Mouse (Mus musculus): ENCODE measurements around the gene Chkb.

DNA sequence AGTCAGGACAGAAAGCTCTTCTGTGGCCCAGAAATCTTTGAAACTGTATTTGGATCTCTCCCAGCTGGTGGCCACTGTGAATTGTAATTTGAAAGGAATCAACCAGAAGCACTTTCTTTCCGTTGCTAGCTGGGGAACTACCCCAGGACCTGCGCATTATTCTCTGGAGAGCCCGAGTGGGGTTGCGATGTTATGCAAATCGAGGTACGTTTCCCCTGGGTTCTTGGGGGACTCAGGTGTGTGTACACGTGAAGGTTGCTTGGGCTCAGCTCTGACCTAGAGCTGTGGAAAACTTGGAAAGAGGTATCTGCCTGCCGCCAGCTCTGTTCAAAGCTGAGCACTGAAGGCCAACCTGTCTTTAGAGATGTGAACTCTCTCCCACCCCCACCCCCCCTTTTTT lies 48.1 kb upstream of the Chkb start:
- no peak for TF ChIP-seq MAX (IDR thresholded peaks at IDR 0.05; ENCODE audit: low read depth)
- TF ChIP-seq POLR2A (IDR thresholded peaks at IDR 0.05; ENCODE audit: insufficient read length, low read depth): no peak
- TF ChIP-seq POLR2AphosphoS2 (IDR thresholded peaks at IDR 0.05; ENCODE audit: insufficient read length, low read depth): no peak
- no peak for TF ChIP-seq USF1 (IDR thresholded peaks at IDR 0.05; ENCODE audit: low read depth)
- TF ChIP-seq SRF (IDR thresholded peaks at IDR 0.05; ENCODE audit: control insufficient read depth, insufficient read length, low read depth): no peak
- TF ChIP-seq MYOG (IDR thresholded peaks at IDR 0.05; ENCODE audit: control insufficient read depth in 1 of 3, insufficient read depth in 1 of 3, insufficient read length in 2 of 3, low read depth in 2 of 3): no peak
- TF ChIP-seq REST (IDR thresholded peaks at IDR 0.05; ENCODE audit: insufficient read depth, insufficient read length): no peak
- no peak for TF ChIP-seq E2F4 (IDR thresholded peaks at IDR 0.05; ENCODE audit: insufficient read depth)
- no peak for TF ChIP-seq CEBPB (IDR thresholded peaks at IDR 0.05; ENCODE audit: insufficient read depth, poor library complexity, severe bottlenecking)
- TF ChIP-seq TCF12 (IDR thresholded peaks at IDR 0.05; ENCODE audit: insufficient read depth, poor library complexity, severe bottlenecking): no peak
- no peak for TF ChIP-seq MYOD1 (IDR thresholded peaks at IDR 0.05; ENCODE audit: control insufficient read depth in 1 of 3, insufficient read length in 2 of 3, low read depth in 2 of 3)

All from myocyte (in vitro differentiated cells).